Mouse (Mus musculus) forebrain, embryonic 16.5 days (tissue): Measurements from ENCODE around the gene Minar1. TPM values are rescaled to one million over a fixed set of nuclear protein-coding genes. Genes with fewer than 3 reads are reported as not detected.

Experiments
- ATAC-seq: fragments of 200-750 bp; cut with Nextera tagmentation; 2 replicates; pipeline ENCODE4 v1.8.0; 2017; ENCODE audit warnings: mild to moderate bottlenecking, moderate library complexity
- H3K27ac ChIP-seq: fragments of 300-500 bp; sonication (generic); 2 replicates; pipeline ENCODE4 v1.5.1; 2014; ENCODE audit warnings: low read length, control low read depth
- H3K27me3 ChIP-seq: fragments of 300-500 bp; sonication (generic); replicated peaks from 2 replicates; pipeline ENCODE4 v1.6.1; 2014; ENCODE audit warnings: low read length; ENCODE audit not compliant: control insufficient read depth, insufficient read depth
- H3K36me3 ChIP-seq: fragments of 300-500 bp; sonication (generic); 2 replicates; pipeline ENCODE4 v1.6.1; 2014; ENCODE audit not compliant: control insufficient read depth, insufficient read depth
- H3K4me1 ChIP-seq: fragments of 300-500 bp; sonication (generic); replicated peaks from 2 replicates; pipeline ENCODE4 v1.6.1; 2014; ENCODE audit warnings: low read length; ENCODE audit not compliant: control insufficient read depth, insufficient read depth
- H3K4me2 ChIP-seq: fragments of 300-500 bp; sonication (generic); 2 replicates; pipeline ENCODE4 v1.6.1; 2014; ENCODE audit warnings: mild to moderate bottlenecking, low read length, control low read depth
- H3K4me3 ChIP-seq: fragments of 300-500 bp; sonication (generic); replicated peaks from 2 replicates; pipeline ENCODE4 v1.5.1; 2014; ENCODE audit warnings: mild to moderate bottlenecking, low read length, control low read depth
- H3K9ac ChIP-seq: fragments of 300-500 bp; sonication (generic); replicated peaks from 2 replicates; pipeline ENCODE4 v1.6.1; 2014; ENCODE audit warnings: low read depth, low read length, control low read depth
- H3K9me3 ChIP-seq: fragments of 300-500 bp; sonication (generic); 2 replicates; pipeline ENCODE4 v1.6.1; 2016; ENCODE audit warnings: low read length; ENCODE audit not compliant: control insufficient read depth
- WGBS: fragments of 180-500 bp; shearing (Covaris S2); extraction: QIAGEN DNeasy Blood & Tissue Kit; methylation state at CpG from one replicate; pipeline ENCODE4 v1.1.7; 2014; 5-methylcytosine and 5-hydroxymethylcytosine counted together
- polyA plus RNA-seq: library from polyadenylated mRNA; unstranded; fragments of >200 nt; fragmentation: Nextera tagmentation; extraction: Ambion mirVana; gene quantifications from 2 replicates; pipeline ENCODE4 v1.2.1, GENCODE M21; 2015

The Minar1 gene
- 1.9 and 2.1 TPM in 2 replicates for polyA plus RNA-seq

GRCm38 (mm10) chr9:89623006-89623760, at the start of gene Minar1:
Minar1 (minus strand) TSS chr9:89623125.
- Histone ChIP-seq H3K27ac (no peak within 1 kb of the TSS), H3K4me1 (peaks cover 17% of the 10 kb centered on the region), H3K4me2 (peak within 1 kb of the TSS; percentile 98), H3K9ac (peak within 1 kb of the TSS; percentile 63), H3K36me3 (no peaks in the 10 kb centered on the region), H3K27me3 (peaks cover 11% of the 10 kb centered on the region; the same call in 1 of the 2 replicates), H3K4me3 (peak within 1 kb of the TSS; percentile 65), H3K9me3 (no peaks in the 10 kb centered on the region)
- ATAC-seq, result peak; percentile 80
- WGBS, result under 1% methylated on average over 27 of the region's 27 CpGs

DNA sequence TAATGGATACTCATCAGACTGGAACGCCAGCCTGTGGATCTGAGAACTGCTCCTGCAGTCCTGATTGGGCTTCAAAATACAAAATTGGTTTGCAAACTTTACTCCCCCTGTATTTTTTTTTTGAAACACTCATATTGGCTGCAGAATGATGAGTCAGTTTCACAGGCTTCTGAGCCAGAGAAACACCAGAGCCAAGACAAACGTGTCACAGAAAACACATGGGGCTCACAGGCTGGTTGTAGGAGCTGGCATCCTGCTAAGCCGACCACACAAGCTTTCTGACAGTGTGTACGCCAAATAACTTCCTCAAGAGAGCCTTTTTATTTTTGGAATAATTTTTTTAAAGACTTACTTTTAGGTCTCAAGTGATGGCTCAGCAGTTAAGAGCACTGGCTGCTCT, 47.0 kb upstream of the Minar1 start:
- Histone ChIP-seq H3K4me3 (no peak overlapping the region), H3K36me3 (no peaks in the 10 kb centered on the region), H3K27me3 (no peaks in the 10 kb centered on the region), H3K9ac (no peak overlapping the region), H3K4me2 (no peak overlapping the region), H3K9me3 (no peaks in the 10 kb centered on the region), H3K4me1 (no peaks in the 10 kb centered on the region), H3K27ac (no peak overlapping the region)
- WGBS, result 62% methylated on average over 4 of the region's 4 CpGs
- ATAC-seq, result 0 out of 2 replicates have a peak, but pooled peaks have one; percentile 56

DNA sequence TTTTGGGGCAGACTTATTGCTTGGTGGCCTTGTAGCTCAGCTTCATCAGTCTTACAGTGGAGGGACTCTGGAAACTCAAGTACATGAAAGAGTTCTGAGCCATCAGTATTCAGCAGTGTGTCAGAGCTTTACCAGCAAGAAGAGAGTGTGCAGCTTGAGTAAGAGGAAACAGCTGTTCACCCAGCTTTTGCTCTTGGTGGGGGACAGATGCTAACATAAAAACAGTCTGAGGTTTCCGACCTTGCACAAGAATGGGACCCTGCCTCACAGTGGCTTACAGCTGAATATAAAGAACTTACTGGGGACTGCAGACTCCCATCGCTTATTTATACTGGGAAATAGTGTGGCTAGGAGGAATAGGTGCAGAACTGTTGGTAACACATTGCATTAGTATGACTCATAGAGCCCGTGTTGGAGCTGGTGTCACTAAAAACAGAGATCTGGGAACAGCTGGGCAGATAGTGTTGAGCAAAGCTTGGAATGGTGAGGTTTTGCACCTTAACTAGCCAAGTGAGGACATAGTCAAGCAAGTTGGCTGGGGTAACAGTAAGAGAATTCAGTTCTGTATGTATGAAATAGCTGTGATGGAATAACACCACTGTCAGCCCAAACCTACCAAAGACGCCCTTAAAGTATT, 44.5 kb upstream of the Minar1 start:
- Histone ChIP-seq H3K36me3 (no peaks in the 10 kb centered on the region), H3K9me3 (no peaks in the 10 kb centered on the region), H3K4me2 (no peak overlapping the region), H3K4me3 (no peak overlapping the region), H3K27me3 (no peaks in the 10 kb centered on the region), H3K9ac (no peak overlapping the region), H3K27ac (no peak overlapping the region), H3K4me1 (no peaks in the 10 kb centered on the region)
- ATAC-seq, result no peak
- WGBS, result 85% methylated on average over 4 of the region's 4 CpGs

GRCm38 (mm10) chr9:89650913-89651312, 28.0 kb upstream of the Minar1 start:
- no peak overlapping the region for H3K4me2 ChIP-seq
- WGBS, result 80% methylated on average over 6 of the region's 6 CpGs
- no peak overlapping the region for H3K9ac ChIP-seq
- no peak for ATAC-seq
- H3K36me3 ChIP-seq, result no peaks in the 10 kb centered on the region
- H3K4me1 ChIP-seq, result no peaks in the 10 kb centered on the region
- H3K4me3 ChIP-seq, result no peak overlapping the region
- no peak overlapping the region for H3K27ac ChIP-seq
- H3K9me3 ChIP-seq, result no peaks in the 10 kb centered on the region
- no peaks in the 10 kb centered on the region for H3K27me3 ChIP-seq

DNA sequence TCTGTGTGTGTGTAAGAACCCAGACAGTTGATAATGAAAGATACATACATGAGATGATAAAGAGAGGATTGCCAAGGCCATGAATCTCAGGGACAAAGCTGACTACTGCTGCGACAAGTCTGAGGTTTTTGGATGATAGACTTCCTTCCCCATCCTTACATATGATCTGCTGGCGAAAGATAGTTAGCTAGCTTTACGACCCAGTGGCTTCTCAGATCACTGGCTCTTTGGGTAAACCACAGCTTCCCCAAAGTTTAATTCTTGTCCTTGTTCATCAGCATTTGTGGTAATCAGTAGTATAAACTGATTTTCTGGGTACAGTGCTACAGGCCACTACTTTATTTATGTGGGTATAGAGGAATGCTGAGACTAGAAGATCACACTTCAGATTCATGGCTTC, 14.5 kb upstream of the Minar1 start:
- WGBS, result 94% methylated on average over 3 of the region's 3 CpGs

GRCm38 (mm10) chr9:89622296-89623005, 474 bp downstream of the Minar1 start:
- H3K4me3 ChIP-seq, result peak overlapping the region; percentile 65
- no peaks in the 10 kb centered on the region for H3K36me3 ChIP-seq
- H3K4me1 ChIP-seq, result peaks cover 17% of the 10 kb centered on the region
- H3K27ac ChIP-seq, result no peak overlapping the region
- ATAC-seq, result peak; percentile 54
- H3K9me3 ChIP-seq, result no peaks in the 10 kb centered on the region
- H3K27me3 ChIP-seq, result peaks cover 11% of the 10 kb centered on the region; the same call in 1 of the 2 replicates
- peak overlapping the region; percentile 63 for H3K9ac ChIP-seq
- peak overlapping the region; percentile 98 for H3K4me2 ChIP-seq
- under 1% methylated on average over 42 of the region's 42 CpGs for WGBS

More for the DNA sequence above, 14.5 kb upstream of the Minar1 start:
- Histone ChIP-seq H3K9me3 (no peaks in the 10 kb centered on the region), H3K27ac (no peak overlapping the region), H3K4me1 (no peaks in the 10 kb centered on the region), H3K36me3 (no peaks in the 10 kb centered on the region), H3K9ac (no peak overlapping the region), H3K27me3 (no peaks in the 10 kb centered on the region), H3K4me2 (no peak overlapping the region), H3K4me3 (no peak overlapping the region)
- no peak for ATAC-seq

DNA sequence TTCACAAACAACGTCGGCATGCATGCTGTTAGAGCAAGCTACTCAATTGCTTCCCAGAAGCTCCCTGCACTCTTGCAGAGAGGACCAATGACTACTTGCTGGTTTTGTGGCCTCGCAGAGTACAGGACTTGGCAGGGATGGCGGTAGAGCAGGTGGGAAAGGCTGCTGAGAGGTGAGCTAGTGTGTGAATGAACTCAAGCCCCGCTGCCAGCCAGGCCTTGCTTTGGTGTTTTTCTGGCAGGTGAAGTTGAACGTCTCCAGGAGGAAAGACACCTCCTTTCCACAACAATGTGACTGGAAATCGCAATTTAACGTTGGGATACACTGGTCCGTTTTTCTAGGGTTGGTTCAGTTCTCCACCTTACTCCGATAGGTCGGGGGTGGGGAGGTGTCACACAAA, 1.2 kb downstream of the Minar1 start:
- no peak overlapping the region for H3K27ac ChIP-seq
- no peak for ATAC-seq
- H3K4me2 ChIP-seq, result peak overlapping the region; percentile 98
- 8% methylated on average over 11 of the region's 11 CpGs for WGBS
- no peaks in the 10 kb centered on the region for H3K9me3 ChIP-seq
- H3K4me1 ChIP-seq, result peaks cover 17% of the 10 kb centered on the region
- H3K27me3 ChIP-seq, result peaks cover 11% of the 10 kb centered on the region; the same call in 1 of the 2 replicates
- peak overlapping the region; percentile 65 for H3K4me3 ChIP-seq
- H3K9ac ChIP-seq, result no peak overlapping the region
- H3K36me3 ChIP-seq, result no peaks in the 10 kb centered on the region

DNA sequence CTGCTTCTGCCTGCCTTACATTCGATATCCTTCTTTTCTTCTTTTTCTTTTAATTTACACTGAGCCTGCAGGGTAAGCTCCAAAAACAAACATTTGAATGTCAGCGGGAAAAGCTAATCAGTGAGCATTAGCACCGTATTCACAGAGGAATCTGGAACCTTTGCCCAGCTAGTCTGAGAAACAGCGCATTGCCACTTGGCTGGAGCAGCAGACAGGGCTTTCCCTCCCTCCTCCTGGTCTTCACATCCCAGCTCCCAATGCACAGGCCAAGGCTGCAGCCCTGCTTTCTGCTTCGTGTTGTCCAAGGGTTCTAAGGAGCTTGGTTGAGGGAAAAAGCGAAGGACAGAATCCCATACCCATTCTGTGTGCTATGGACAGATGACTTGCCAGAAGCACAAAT, 2.6 kb downstream of the Minar1 start:
- 13% methylated on average over 6 of the region's 6 CpGs for WGBS
- no peak overlapping the region for H3K9ac ChIP-seq

DNA sequence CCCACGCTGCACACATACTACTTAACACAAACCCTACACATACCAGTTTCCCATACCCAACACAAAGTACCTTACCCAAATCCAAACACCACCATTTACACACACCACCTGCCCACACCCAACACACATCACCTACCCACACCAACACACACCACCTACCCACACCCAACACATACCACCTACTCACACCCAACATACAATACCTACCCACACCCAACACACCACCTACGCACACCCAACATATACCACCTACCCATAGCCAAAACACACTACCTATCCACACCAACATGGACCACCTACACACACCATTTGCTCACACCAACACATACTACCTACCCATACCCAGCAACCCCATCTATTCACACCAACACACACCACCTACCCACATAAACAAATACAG, 6.0 kb downstream of the Minar1 start:
- no peaks in the 10 kb centered on the region for H3K9me3 ChIP-seq
- H3K36me3 ChIP-seq, result no peaks in the 10 kb centered on the region
- H3K27ac ChIP-seq, result no peak overlapping the region
- no peak for ATAC-seq
- no peak overlapping the region for H3K9ac ChIP-seq
- H3K4me1 ChIP-seq, result peaks cover 6% of the 10 kb centered on the region; the same call in 1 of the 2 replicates
- 92% methylated on average over 2 of the region's 2 CpGs for WGBS
- no peak overlapping the region for H3K4me2 ChIP-seq
- H3K27me3 ChIP-seq, result peaks cover 6% of the 10 kb centered on the region; the same call in 1 of the 2 replicates
- no peak overlapping the region for H3K4me3 ChIP-seq

More for the DNA sequence above, 2.6 kb downstream of the Minar1 start:
- Histone ChIP-seq H3K27ac (no peak overlapping the region), H3K27me3 (peaks cover 11% of the 10 kb centered on the region; the same call in 1 of the 2 replicates), H3K36me3 (no peaks in the 10 kb centered on the region), H3K4me2 (no peak overlapping the region; the same call in 1 of the 2 replicates), H3K4me3 (no peak overlapping the region), H3K4me1 (peaks cover 17% of the 10 kb centered on the region), H3K9me3 (no peaks in the 10 kb centered on the region)
- peak; percentile 52; the same call in 1 of the 2 replicates for ATAC-seq
